Mouse (Mus musculus) megakaryocyte, embryonic 14.5 days (primary cell): Measurements from ENCODE around the gene Pck1. TPM values are rescaled to one million over a fixed set of nuclear protein-coding genes. Genes with fewer than 3 reads are reported as not detected.

Source experiments
- H3K27me3 ChIP-seq: replicated peaks from 2 replicates; pipeline ENCODE3; 2012; ENCODE audit warnings: inconsistent platforms
- H3K36me3 ChIP-seq: replicated peaks from 2 replicates; pipeline ENCODE3; 2012; ENCODE audit warnings: low read length, inconsistent platforms, mixed read lengths
- H3K4me1 ChIP-seq: 2 replicates; pipeline ENCODE4 v1.6.1; 2012; ENCODE audit warnings: inconsistent platforms
- H3K4me3 ChIP-seq: replicated peaks from 2 replicates; pipeline ENCODE3; 2012; ENCODE audit warnings: moderate library complexity, mild to moderate bottlenecking, inconsistent platforms
- H3K9me3 ChIP-seq: 2 replicates; pipeline ENCODE4 v1.6.1; 2012; ENCODE audit warnings: inconsistent platforms
- FLI1 ChIP-seq: IDR thresholded peaks from 2 replicates; pipeline ENCODE4 v1.6.1; 2012; ENCODE audit warnings: low read length, inconsistent platforms, mixed read lengths
- GATA1 ChIP-seq: IDR thresholded peaks from 3 replicates; pipeline ENCODE4 v1.6.1; 2012; ENCODE audit warnings: mixed read lengths, low read length, inconsistent platforms, borderline replicate concordance
- polyA plus RNA-seq: library from polyadenylated mRNA; stranded (reverse); fragments of >175 nt; gene quantifications from 2 replicates; pipeline ENCODE4 v1.2.3, GENCODE M21; 2012; ENCODE audit warnings: low replicate concordance; ENCODE audit not compliant: insufficient read depth

Gene Pck1
- polyA plus RNA-seq, 1 experiment = not detected

DNA sequence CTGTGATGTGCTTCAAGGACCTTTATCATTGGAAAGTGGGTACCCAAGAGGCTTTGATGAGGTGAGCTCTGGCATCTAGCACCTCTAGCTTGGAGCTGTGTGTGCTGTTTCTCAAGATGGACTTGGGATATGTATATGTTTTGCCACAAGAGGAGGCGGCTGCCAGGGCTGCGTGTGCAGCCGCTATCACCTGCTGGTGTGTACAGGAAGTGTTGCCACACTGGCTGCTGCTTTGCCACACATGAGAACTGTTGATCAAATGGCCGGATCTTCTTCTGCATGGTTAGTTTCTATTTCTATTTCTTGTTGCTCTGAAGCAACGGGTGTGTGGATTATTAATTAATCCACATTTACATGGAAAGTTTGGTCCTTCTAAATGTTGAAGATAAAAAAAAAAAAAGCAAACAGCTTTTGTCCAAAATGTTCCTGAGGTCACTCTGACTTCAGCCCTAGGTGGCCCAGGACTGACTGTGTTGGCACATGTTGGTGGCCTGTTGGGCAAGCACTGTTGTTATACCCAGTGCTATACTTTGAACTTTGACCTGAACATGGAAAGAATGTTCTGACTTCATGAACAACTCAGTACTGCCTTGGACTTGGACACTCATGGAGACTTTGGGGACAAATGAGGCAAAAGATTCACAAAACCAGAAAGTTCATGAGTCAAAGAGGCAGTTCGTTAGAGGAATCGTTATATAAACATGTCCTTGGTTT lies 28.7 kb upstream of the Pck1 start:
- TF ChIP-seq FLI1 (no peak), GATA1 (no peak)
- Histone ChIP-seq H3K4me1 (no peaks in the 10 kb centered on the region), H3K4me3 (no peak overlapping the region), H3K9me3 (peaks cover 7% of the 10 kb centered on the region; the same call in 1 of the 2 replicates), H3K36me3 (no peaks in the 10 kb centered on the region), H3K27me3 (peaks cover 18% of the 10 kb centered on the region)

DNA sequence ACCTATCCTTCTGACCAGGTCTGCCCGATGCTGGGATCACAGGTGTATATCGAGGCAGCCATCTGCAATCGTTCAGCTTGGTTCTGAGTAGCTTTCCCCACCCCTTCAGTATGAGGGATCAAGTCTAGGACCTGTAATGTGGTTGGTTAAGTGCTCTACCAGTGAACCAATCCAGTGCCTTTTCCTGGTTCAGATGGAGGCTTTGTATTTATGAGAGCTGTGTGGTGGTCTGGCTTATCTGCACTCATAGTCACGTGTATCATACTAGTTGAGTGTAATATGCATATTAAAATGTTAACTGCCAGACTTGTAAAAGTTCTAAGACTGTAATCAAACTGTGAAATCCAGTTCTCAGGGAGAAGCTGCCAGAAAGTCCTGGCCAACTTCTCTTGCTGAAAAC lies 26.5 kb upstream of the Pck1 start:
- H3K4me1 ChIP-seq = no peaks in the 10 kb centered on the region
- H3K9me3 ChIP-seq = peaks cover 7% of the 10 kb centered on the region; the same call in 1 of the 2 replicates
- no peaks in the 10 kb centered on the region for H3K36me3 ChIP-seq
- H3K27me3 ChIP-seq = peaks cover 19% of the 10 kb centered on the region
- TF ChIP-seq FLI1 (no peak), GATA1 (no peak)
- no peak overlapping the region for H3K4me3 ChIP-seq

DNA sequence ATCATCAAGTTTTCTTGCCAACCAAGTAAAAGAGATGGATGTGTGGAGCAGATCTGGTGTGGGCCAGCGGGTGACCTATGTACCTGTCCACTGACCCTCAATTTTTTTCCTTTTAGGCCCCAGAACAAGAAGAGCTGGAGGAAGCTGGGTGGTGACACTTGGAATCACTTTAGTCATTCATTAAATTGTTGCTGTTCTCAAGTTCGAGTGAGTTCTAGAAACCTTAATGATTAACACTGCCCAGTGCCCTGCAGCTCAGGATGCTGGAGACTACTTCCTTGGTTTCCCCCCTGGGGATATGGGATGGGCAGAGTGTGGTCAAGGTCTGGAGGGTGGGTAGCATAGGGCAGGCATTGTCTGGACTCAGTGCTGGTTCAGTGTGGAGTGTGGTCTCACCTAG lies 23.7 kb upstream of the Pck1 start:
- H3K36me3 ChIP-seq = no peaks in the 10 kb centered on the region
- H3K9me3 ChIP-seq = peaks cover 7% of the 10 kb centered on the region; the same call in 1 of the 2 replicates
- no peak overlapping the region for H3K4me3 ChIP-seq
- TF ChIP-seq GATA1 (no peak), FLI1 (no peak)
- H3K27me3 ChIP-seq = peaks cover 15% of the 10 kb centered on the region
- H3K4me1 ChIP-seq = no peaks in the 10 kb centered on the region

DNA sequence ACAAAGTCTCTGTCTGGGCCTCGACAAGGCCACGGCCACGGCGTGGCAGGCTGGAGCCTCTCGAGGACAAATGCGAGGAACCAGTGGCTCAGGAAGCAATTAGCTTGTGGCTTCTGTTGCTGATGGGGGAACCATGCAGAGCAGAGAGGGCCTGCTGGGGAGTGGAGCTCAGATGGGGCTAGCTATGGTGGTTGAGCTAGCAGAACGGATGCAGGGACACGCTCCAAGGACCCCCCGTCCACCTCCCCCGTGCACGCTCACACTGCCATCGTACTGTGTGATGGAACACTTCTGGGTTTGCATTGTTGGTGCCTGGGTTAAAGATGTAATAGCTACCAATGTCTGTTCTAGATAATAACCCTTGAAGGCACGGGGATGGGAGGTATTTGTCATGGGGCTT lies 20.6 kb upstream of the Pck1 start:
- Histone ChIP-seq H3K9me3 (peaks cover under 1% of the 10 kb centered on the region; the same call in 1 of the 2 replicates), H3K36me3 (no peaks in the 10 kb centered on the region), H3K4me3 (no peak overlapping the region), H3K27me3 (peaks cover 14% of the 10 kb centered on the region), H3K4me1 (no peaks in the 10 kb centered on the region)
- TF ChIP-seq FLI1 (no peak), GATA1 (no peak)

DNA sequence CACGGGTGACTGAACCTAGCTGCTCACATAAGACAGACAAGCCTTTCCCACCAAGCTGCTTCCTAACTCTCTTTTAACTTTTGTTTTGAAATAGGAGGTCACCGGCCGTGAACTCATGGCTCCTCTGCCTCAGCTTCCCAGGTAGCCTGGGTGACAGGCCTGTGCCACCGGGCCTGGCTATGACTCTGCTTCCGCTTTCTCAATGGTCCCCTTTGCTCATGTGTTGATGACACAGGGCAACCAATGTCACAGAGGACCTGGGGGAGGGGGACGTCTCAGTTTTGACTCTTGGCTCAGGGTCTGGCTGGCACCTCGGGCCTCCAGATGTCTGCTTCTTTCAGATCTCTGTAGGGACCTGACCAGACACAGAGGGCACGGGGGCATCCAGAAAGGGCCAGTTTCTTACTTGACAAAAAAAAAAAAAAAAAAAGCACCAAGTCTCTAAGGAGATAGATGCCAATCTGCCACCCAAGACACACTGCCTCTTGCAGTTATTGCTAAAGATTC lies 20.0 kb upstream of the Pck1 start:
- Histone ChIP-seq H3K27me3 (peaks cover 14% of the 10 kb centered on the region), H3K4me3 (no peak overlapping the region), H3K36me3 (no peaks in the 10 kb centered on the region), H3K4me1 (no peaks in the 10 kb centered on the region), H3K9me3 (no peaks in the 10 kb centered on the region)
- no peak for TF ChIP-seq FLI1
- no peak for TF ChIP-seq GATA1

DNA sequence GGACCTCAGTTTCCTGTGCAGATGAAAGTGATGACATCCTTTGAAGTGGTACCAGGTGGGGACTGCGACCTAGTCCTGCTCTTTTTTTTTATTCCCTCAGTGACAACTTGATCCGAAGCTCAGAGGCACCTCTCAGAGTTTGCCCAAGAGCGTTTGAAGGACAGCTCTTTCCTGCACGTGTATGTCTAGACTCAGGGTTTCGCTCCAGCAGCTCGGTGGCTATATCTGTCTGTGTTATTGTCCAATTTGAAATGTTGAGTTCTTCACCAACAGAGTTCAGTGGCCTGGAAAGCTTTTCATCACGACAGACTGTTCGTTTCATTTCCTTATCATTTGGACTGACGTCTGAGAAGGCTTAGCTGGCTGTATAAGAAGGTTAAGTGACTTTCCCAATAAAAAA lies 18.2 kb upstream of the Pck1 start:
- H3K4me3 ChIP-seq = no peak overlapping the region
- no peak for TF ChIP-seq GATA1
- H3K4me1 ChIP-seq = no peaks in the 10 kb centered on the region
- H3K9me3 ChIP-seq = no peaks in the 10 kb centered on the region
- no peaks in the 10 kb centered on the region for H3K36me3 ChIP-seq
- peaks cover 17% of the 10 kb centered on the region for H3K27me3 ChIP-seq

DNA sequence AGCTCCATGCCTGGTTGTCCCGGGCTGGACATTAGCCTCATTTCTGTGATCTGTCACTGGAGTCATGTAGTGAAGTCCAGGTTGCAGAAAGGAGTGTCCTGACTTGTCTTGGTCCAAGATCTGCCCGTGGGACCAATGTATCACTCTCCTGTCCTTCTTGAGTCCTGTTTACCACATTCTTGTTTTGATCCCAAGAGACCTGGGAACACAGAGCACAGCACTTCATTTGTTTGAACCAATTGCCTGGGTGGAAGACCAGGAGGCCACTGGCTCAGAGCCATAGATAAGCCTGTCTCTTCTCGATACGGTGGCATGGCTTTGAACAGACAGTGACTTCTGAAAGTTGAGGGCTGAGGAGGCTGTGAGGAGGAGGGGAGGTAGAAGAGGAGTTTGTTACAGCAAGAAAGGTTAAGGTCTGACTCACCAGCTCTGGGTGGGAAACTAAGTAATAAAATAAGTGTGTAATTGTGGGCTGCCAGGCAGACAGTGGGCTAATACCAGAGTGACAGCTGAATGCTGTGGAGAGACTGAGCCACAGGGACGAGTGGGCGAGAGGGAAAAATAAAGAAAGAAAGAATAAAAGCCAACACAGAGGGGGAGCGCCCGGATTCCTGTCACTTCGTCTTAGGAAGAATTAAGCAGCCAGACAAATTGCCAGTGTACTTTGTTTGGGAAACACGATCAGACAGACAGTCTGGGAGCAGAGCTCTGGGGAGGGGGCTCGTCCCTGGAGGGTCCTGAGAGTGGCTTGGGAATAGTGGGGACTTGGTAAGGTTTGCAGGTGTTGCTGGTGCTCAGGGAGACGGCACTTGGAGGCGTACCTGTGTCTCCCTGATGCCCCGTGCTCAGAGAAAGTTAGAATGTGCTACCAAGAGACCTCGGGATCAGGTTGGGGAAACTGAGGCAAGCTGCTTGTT lies 14.3 kb upstream of the Pck1 start:
- Histone ChIP-seq H3K27me3 (peaks cover 24% of the 10 kb centered on the region), H3K4me3 (no peak overlapping the region), H3K9me3 (no peaks in the 10 kb centered on the region), H3K36me3 (no peaks in the 10 kb centered on the region), H3K4me1 (no peaks in the 10 kb centered on the region)
- TF ChIP-seq GATA1 (no peak), FLI1 (no peak)

DNA sequence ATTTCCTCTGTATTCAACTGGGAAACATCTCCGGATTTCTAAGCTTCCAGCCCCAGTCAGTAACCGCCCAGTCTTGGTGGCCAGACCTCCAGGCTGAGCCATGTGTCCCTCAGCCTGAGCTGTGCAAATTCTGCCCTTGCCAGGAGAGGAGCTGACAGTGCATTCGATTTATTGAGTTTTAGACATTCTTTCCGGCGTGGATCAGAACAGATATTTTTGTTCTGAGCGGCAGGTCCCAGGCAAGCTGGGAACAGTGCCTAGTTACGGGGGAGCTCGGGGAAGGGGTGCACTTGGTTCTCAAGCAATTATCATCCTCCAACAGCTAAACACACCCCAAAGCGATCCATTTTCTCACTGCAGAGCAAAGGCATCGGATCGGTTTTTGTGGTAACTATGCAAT lies 9.2 kb upstream of the Pck1 start:
- Histone ChIP-seq H3K36me3 (no peaks in the 10 kb centered on the region), H3K4me3 (no peak overlapping the region), H3K27me3 (peaks cover 31% of the 10 kb centered on the region), H3K9me3 (no peaks in the 10 kb centered on the region), H3K4me1 (no peaks in the 10 kb centered on the region)
- no peak for TF ChIP-seq GATA1
- TF ChIP-seq FLI1 = no peak

DNA sequence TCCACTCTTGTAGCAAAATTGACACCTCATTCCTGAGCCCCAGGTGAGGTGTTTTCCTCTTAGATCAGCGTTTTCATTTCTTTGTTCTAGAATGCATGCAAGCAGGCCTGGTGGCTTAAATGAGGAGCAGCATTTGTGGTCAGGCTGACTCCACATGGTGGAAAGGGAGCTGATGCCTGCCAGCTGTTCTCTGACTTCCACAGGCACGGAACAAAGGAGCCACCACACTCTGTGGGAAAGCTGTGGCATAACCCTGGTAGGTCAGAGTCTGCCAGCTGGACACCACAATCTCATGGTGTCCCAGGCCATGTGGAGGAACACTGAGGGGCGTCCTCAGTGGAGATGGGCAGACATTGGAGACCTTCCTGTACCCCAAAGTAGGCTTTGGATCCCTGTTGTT lies 7.0 kb upstream of the Pck1 start:
- no peak for TF ChIP-seq GATA1
- no peak for TF ChIP-seq FLI1
- no peaks in the 10 kb centered on the region for H3K36me3 ChIP-seq
- H3K27me3 ChIP-seq = peaks cover 26% of the 10 kb centered on the region

DNA sequence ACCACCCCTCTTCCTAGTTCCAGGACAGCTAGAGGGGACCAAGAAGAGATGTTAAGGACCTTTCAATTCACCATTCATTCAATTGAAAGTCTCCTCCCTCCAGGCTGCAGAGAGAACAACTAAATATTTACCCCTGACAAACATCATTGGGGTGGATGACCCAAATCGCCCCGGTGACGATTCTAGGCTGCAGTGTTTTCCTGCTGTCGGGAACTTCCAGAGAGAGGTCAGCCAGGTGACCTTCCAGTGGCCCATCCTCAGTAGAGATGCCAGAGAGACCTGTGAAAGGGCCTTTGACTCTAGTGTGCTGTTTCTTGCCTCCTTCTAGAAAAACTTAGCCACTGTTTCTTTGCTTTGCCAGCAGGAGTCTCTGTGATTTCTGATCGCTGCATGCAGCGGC lies 6.1 kb upstream of the Pck1 start:
- TF ChIP-seq GATA1 (no peak), FLI1 (no peak)
- Histone ChIP-seq H3K27me3 (peaks cover 24% of the 10 kb centered on the region), H3K36me3 (no peaks in the 10 kb centered on the region), H3K4me1 (no peaks in the 10 kb centered on the region), H3K4me3 (no peak overlapping the region), H3K9me3 (no peaks in the 10 kb centered on the region)

More for the DNA sequence above, 7.0 kb upstream of the Pck1 start:
- no peaks in the 10 kb centered on the region for H3K4me1 ChIP-seq
- H3K4me3 ChIP-seq = no peak overlapping the region
- no peaks in the 10 kb centered on the region for H3K9me3 ChIP-seq
